Mouse (Mus musculus): ENCODE results near the gene Srgap1. TPM values are rescaled to one million over a fixed set of nuclear protein-coding genes. Genes with fewer than 3 reads are reported as not detected.

Gene Srgap1
- polyA plus RNA-seq, 1 experiment from 2014 or later = 10.2 TPM

GRCm38 (mm10) chr10:122008731-122009391 is 38.3 kb downstream of the Srgap1 start:
- Histone ChIP-seq H3K4me2 (ENCODE audit: low read length) (peak overlapping the region; percentile 6; the same call in 1 of the 2 replicates), H3K4me3 (replicated peaks; ENCODE audit: low read depth, low read length) (no peak overlapping the region), H3K9ac (ENCODE audit: low read depth, low read length) (no peak overlapping the region), H3K36me3 (ENCODE audit: insufficient read depth, low read length) (no peaks in the 10 kb centered on the region), H3K27me3 (ENCODE audit: insufficient read depth, low read length) (no peaks in the 10 kb centered on the region), H3K4me1 (replicated peaks; ENCODE audit: insufficient read depth, low read length) (peaks cover 8% of the 10 kb centered on the region), H3K27ac (peak overlapping the region; percentile 50; the same call in 1 of the 2 replicates), H3K9me3 (replicated peaks; ENCODE audit: low read length) (no peaks in the 10 kb centered on the region)
- ATAC-seq (replicated peaks; ENCODE audit: low FRiP score, low read depth) = peak; percentile 46; the same call in 1 of the 2 replicates
- DNase-seq (ENCODE audit: low spot score) = peak; percentile 73
- WGBS = 26% methylated on average over 12 of the region's 12 CpGs
- TF ChIP-seq CTCF (IDR thresholded peaks at IDR 0.05; ENCODE audit: low read depth) = no peak

GRCm38 (mm10) chr10:122008370-122008730 is 38.8 kb downstream of the Srgap1 start:
- DNase-seq (ENCODE audit: low spot score) = no peak
- no peak overlapping the region for H3K4me2 ChIP-seq (ENCODE audit: low read length)
- no peak overlapping the region for H3K4me3 ChIP-seq (replicated peaks; ENCODE audit: low read depth, low read length)
- WGBS = 26% methylated on average over 2 of the region's 2 CpGs
- H3K4me1 ChIP-seq (replicated peaks; ENCODE audit: insufficient read depth, low read length) = peaks cover 8% of the 10 kb centered on the region
- 0 out of 2 replicates have a peak, but pooled peaks have one; percentile 21 for ATAC-seq (replicated peaks; ENCODE audit: low FRiP score, low read depth)
- TF ChIP-seq CTCF (IDR thresholded peaks at IDR 0.05; ENCODE audit: low read depth) = no peak
- no peaks in the 10 kb centered on the region for H3K9me3 ChIP-seq (replicated peaks; ENCODE audit: low read length)
- H3K9ac ChIP-seq (ENCODE audit: low read depth, low read length) = no peak overlapping the region
- H3K27ac ChIP-seq = peak overlapping the region; percentile 50; the same call in 1 of the 2 replicates
- H3K36me3 ChIP-seq (ENCODE audit: insufficient read depth, low read length) = no peaks in the 10 kb centered on the region
- H3K27me3 ChIP-seq (ENCODE audit: insufficient read depth, low read length) = no peaks in the 10 kb centered on the region

GRCm38 (mm10) chr10:122006606-122007005 is 40.5 kb downstream of the Srgap1 start:
- DNase-seq (ENCODE audit: low spot score) = no peak
- no peaks in the 10 kb centered on the region for H3K9me3 ChIP-seq (replicated peaks; ENCODE audit: low read length)
- no peaks in the 10 kb centered on the region for H3K27me3 ChIP-seq (ENCODE audit: insufficient read depth, low read length)
- no peak for TF ChIP-seq CTCF (IDR thresholded peaks at IDR 0.05; ENCODE audit: low read depth)
- H3K4me1 ChIP-seq (replicated peaks; ENCODE audit: insufficient read depth, low read length) = peaks cover 8% of the 10 kb centered on the region
- ATAC-seq (replicated peaks; ENCODE audit: low FRiP score, low read depth) = no peak
- no peak overlapping the region for H3K9ac ChIP-seq (ENCODE audit: low read depth, low read length)
- no peak overlapping the region for H3K27ac ChIP-seq
- 62% methylated on average over 5 of the region's 5 CpGs for WGBS
- no peak overlapping the region for H3K4me3 ChIP-seq (replicated peaks; ENCODE audit: low read depth, low read length)
- H3K36me3 ChIP-seq (ENCODE audit: insufficient read depth, low read length) = no peaks in the 10 kb centered on the region
- no peak overlapping the region for H3K4me2 ChIP-seq (ENCODE audit: low read length)

- Histone ChIP-seq H3K27ac (no peak overlapping the region), H3K4me1 (replicated peaks; ENCODE audit: insufficient read depth, low read length) (peaks cover 10% of the 10 kb centered on the region), H3K36me3 (ENCODE audit: insufficient read depth, low read length) (no peaks in the 10 kb centered on the region), H3K4me2 (ENCODE audit: low read length) (no peak overlapping the region), H3K27me3 (ENCODE audit: insufficient read depth, low read length) (no peaks in the 10 kb centered on the region), H3K4me3 (replicated peaks; ENCODE audit: low read depth, low read length) (no peak overlapping the region), H3K9ac (ENCODE audit: low read depth, low read length) (no peak overlapping the region), H3K9me3 (replicated peaks; ENCODE audit: low read length) (no peaks in the 10 kb centered on the region)
- ATAC-seq (replicated peaks; ENCODE audit: low FRiP score, low read depth) = no peak
- 68% methylated on average over 6 of the region's 6 CpGs for WGBS
- no peak for DNase-seq (ENCODE audit: low spot score)
- TF ChIP-seq CTCF (IDR thresholded peaks at IDR 0.05; ENCODE audit: low read depth) = no peak
Measured at GRCm38 (mm10) chr10:122006151-122006550, 41.0 kb downstream of the Srgap1 start.

- Histone ChIP-seq H3K4me1 (replicated peaks; ENCODE audit: insufficient read depth, low read length) (peaks cover 12% of the 10 kb centered on the region), H3K9ac (ENCODE audit: low read depth, low read length) (no peak overlapping the region), H3K27me3 (ENCODE audit: insufficient read depth, low read length) (no peaks in the 10 kb centered on the region), H3K4me3 (replicated peaks; ENCODE audit: low read depth, low read length) (no peak overlapping the region), H3K36me3 (ENCODE audit: insufficient read depth, low read length) (no peaks in the 10 kb centered on the region), H3K9me3 (replicated peaks; ENCODE audit: low read length) (no peaks in the 10 kb centered on the region), H3K27ac (no peak overlapping the region), H3K4me2 (ENCODE audit: low read length) (no peak overlapping the region)
- no peak for ATAC-seq (replicated peaks; ENCODE audit: low FRiP score, low read depth)
- no peak for TF ChIP-seq CTCF (IDR thresholded peaks at IDR 0.05; ENCODE audit: low read depth)
- 30% methylated on average over 6 of the region's 6 CpGs for WGBS
- DNase-seq (ENCODE audit: low spot score) = peak; percentile 47
Measured at GRCm38 (mm10) chr10:122005560-122005959, 41.6 kb downstream of the Srgap1 start.

- no peak overlapping the region for H3K4me3 ChIP-seq (replicated peaks; ENCODE audit: low read depth, low read length)
Measured at GRCm38 (mm10) chr10:122002930-122003329, 44.2 kb downstream of the Srgap1 start.

More at GRCm38 (mm10) chr10:122002930-122003329, 44.2 kb downstream of the Srgap1 start:
- WGBS = 51% methylated on average over 6 of the region's 6 CpGs
- Histone ChIP-seq H3K27ac (no peak overlapping the region), H3K4me2 (ENCODE audit: low read length) (no peak overlapping the region), H3K36me3 (ENCODE audit: insufficient read depth, low read length) (no peaks in the 10 kb centered on the region), H3K9ac (ENCODE audit: low read depth, low read length) (no peak overlapping the region), H3K9me3 (replicated peaks; ENCODE audit: low read length) (no peaks in the 10 kb centered on the region), H3K27me3 (ENCODE audit: insufficient read depth, low read length) (no peaks in the 10 kb centered on the region), H3K4me1 (replicated peaks; ENCODE audit: insufficient read depth, low read length) (peaks cover 8% of the 10 kb centered on the region; the same call in 1 of the 2 replicates)
- ATAC-seq (replicated peaks; ENCODE audit: low FRiP score, low read depth) (no peak), DNase-seq (ENCODE audit: low spot score) (no peak)
- TF ChIP-seq CTCF (IDR thresholded peaks at IDR 0.05; ENCODE audit: low read depth) = no peak
